Mouse (Mus musculus) limb, embryonic 11.5 days (tissue): ENCODE data around the gene Ppid. TPM values are rescaled to one million over a fixed set of nuclear protein-coding genes. Genes with fewer than 3 reads are reported as not detected.
"Not testable (repeated sequence)": the region's sequence is repeated elsewhere in the genome, so short reads cannot be mapped to it uniquely, and the experiment has no call there.

Experiments
- ATAC-seq: fragments of 200-750 bp; cut with Nextera tagmentation; 2 replicates; pipeline ENCODE4 v1.8.0; 2017; ENCODE audit warnings: low read depth; ENCODE audit not compliant: insufficient number of reproducible peaks, low FRiP score, low TSS enrichment
- DNase-seq: peaks from one replicate; pipeline ENCODE4 v3.0.0-alpha.2; 2015; ENCODE audit warnings: low spot score
- H3K27ac ChIP-seq: fragments of 300-500 bp; sonication (generic); replicated peaks from 2 replicates; pipeline ENCODE4 v1.5.1; 2014; ENCODE audit warnings: low read depth, mild to moderate bottlenecking, low read length
- H3K27me3 ChIP-seq: fragments of 300-500 bp; sonication (generic); 2 replicates; pipeline ENCODE4 v1.6.1; 2014; ENCODE audit warnings: mild to moderate bottlenecking, low read length, mixed read lengths; ENCODE audit not compliant: control insufficient read depth, insufficient read depth
- H3K36me3 ChIP-seq: fragments of 300-500 bp; sonication (generic); 2 replicates; pipeline ENCODE4 v1.6.1; 2014; ENCODE audit warnings: mild to moderate bottlenecking, low read length, moderate library complexity, mixed read lengths; ENCODE audit not compliant: control insufficient read depth, insufficient read depth
- H3K4me1 ChIP-seq: fragments of 300-500 bp; sonication (generic); 2 replicates; pipeline ENCODE4 v1.6.1; 2014; ENCODE audit warnings: low read length, mixed read lengths; ENCODE audit not compliant: control insufficient read depth, insufficient read depth
- H3K4me2 ChIP-seq: fragments of 300-500 bp; sonication (generic); 2 replicates; pipeline ENCODE4 v1.6.1; 2014; ENCODE audit warnings: low read depth, mild to moderate bottlenecking, moderate library complexity; ENCODE audit not compliant: severe bottlenecking
- H3K4me3 ChIP-seq: fragments of 300-500 bp; sonication (generic); 2 replicates; pipeline ENCODE4 v1.5.1; 2014; ENCODE audit warnings: low read depth, low read length
- H3K9ac ChIP-seq: fragments of 300-500 bp; sonication (generic); 2 replicates; pipeline ENCODE4 v1.6.1; 2014; ENCODE audit warnings: mild to moderate bottlenecking, low read length
- H3K9me3 ChIP-seq: fragments of 300-500 bp; sonication (generic); 2 replicates; pipeline ENCODE4 v1.6.1; 2016; ENCODE audit warnings: low read length; ENCODE audit not compliant: control insufficient read depth
- WGBS: fragments of 180-500 bp; shearing (Covaris S2); extraction: QIAGEN DNeasy Blood & Tissue Kit; methylation state at CpG from one replicate; pipeline ENCODE4 v1.1.7; 2014; 5-methylcytosine and 5-hydroxymethylcytosine counted together
- polyA plus RNA-seq: library from polyadenylated mRNA; unstranded; fragments of >200 nt; fragmentation: Nextera tagmentation; extraction: Ambion mirVana; gene quantifications from 2 replicates; pipeline ENCODE4 v1.2.1, GENCODE M21; 2014

The Ppid gene
- polyA plus RNA-seq, 1 experiment from 2014 or later = 237 TPM

DNA sequence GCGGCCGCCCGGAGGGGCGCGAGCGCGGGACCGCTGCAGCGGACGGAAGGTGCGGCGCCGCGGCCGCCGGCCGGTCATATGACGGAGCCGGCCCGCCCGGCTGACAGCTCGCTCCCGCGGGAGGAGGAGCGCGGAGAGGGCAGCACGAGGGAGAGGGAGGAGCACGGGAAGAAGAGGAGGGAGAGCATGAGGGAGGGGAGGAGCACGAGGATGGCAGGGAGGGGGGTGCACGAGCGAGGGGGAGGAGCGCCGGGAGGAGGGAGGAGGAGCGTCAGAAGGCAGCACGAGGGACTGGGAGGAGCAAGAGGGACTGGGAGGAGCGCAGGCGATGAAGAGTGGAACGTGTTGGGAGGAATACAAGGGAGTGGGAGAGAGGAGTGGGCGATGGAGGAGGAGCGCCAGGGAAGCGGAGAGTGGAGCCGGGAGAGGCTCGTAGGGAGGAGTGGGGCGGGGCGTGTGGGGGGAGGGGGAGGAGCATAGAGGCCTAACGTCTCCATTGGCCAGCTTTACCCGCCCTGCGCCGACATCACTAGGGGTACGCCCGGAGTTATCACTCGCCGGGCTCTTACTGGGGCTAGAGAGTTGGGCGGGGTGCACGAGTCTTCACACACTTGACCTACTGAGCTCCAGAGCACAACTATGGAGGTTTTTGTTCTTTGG is 23.3 kb upstream of the Ppid start, which contains the start of gene Fnip2:
Fnip2 (minus strand) TSS at position 94 of the 660 bp plus-strand sequence.
- ATAC-seq (peak; percentile 97), DNase-seq (peak; percentile 91)
- Histone ChIP-seq H3K9me3 (no peaks in the 10 kb centered on the region), H3K9ac (peak within 1 kb of the TSS; percentile 77), H3K27me3 (no peaks in the 10 kb centered on the region), H3K27ac (peak within 1 kb of the TSS; percentile 47; the same call in 1 of the 2 replicates), H3K36me3 (no peaks in the 10 kb centered on the region), H3K4me1 (peaks cover 6% of the 10 kb centered on the region), H3K4me2 (peak within 1 kb of the TSS; percentile 74), H3K4me3 (peak within 1 kb of the TSS; percentile 73)
- under 1% methylated on average over 46 of the region's 55 CpGs for WGBS

DNA sequence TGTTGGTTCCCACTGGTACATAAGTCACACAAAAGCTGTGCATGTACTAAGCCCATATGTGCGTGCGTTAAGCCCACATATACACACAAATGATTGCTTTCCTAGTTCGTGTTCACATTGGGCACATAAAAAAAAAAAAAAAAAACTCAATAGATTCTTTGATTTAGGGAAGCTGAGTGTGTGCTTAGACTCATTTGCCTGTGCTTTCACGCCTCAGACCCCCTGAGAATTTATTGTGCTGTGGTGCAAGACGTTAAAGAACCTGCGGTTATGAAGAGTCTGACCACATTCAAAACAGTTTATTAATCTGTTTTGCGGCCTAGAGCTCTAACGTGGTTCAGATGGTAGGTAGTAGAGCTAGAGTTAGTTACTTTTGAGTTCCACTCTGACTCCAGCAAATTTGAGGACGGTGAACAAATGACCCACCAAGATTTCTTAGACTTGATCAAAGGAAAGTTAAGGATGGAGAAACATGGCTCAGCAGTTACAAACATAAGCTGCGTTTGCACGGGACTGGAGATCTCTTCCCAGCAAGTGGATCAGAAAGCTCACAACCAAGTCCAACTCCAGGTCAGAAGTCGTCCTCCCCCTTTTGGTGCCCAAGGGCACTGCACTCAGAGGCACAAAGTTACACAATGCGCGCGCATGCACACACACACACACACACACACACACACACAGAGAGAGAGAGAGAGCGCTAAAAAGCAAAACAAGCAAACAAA is 22.4 kb upstream of the Ppid start:
- no peak overlapping the region for H3K27ac ChIP-seq

DNA sequence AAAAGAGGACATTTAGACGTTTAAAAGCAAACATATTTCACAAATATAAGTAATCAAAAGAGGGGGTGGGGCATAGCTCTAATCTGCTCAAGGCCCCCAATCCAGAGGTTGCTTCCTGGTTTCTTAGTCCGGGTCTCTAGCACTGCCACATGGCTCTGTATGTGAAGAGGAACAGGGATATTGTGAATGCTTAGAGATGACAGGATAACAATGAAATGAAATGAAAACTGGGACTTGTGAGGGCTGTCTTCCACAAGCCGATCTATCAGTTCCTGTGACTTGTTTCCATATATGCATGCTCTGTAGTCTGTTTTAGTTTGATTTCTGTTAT is 21.8 kb upstream of the Ppid start:
- Histone ChIP-seq H3K4me1 (peaks cover 6% of the 10 kb centered on the region), H3K27me3 (no peaks in the 10 kb centered on the region), H3K4me2 (no peak overlapping the region), H3K9me3 (no peaks in the 10 kb centered on the region), H3K36me3 (no peaks in the 10 kb centered on the region), H3K27ac (no peak overlapping the region), H3K4me3 (no peak overlapping the region), H3K9ac (no peak overlapping the region)
- ATAC-seq (no peak), DNase-seq (no peak)
- 86% methylated on average over 3 of the region's 3 CpGs for WGBS

More for the DNA sequence above, 22.4 kb upstream of the Ppid start:
- Histone ChIP-seq H3K9me3 (no peaks in the 10 kb centered on the region), H3K4me1 (peaks cover 6% of the 10 kb centered on the region), H3K9ac (no peak overlapping the region), H3K27me3 (no peaks in the 10 kb centered on the region), H3K4me3 (peak overlapping the region; percentile 73; the same call in 1 of the 2 replicates), H3K4me2 (peak overlapping the region; percentile 74; the same call in 1 of the 2 replicates), H3K36me3 (no peaks in the 10 kb centered on the region)
- ATAC-seq = no peak
- WGBS = 83% methylated on average over 16 of the region's 16 CpGs
- DNase-seq = no peak

DNA sequence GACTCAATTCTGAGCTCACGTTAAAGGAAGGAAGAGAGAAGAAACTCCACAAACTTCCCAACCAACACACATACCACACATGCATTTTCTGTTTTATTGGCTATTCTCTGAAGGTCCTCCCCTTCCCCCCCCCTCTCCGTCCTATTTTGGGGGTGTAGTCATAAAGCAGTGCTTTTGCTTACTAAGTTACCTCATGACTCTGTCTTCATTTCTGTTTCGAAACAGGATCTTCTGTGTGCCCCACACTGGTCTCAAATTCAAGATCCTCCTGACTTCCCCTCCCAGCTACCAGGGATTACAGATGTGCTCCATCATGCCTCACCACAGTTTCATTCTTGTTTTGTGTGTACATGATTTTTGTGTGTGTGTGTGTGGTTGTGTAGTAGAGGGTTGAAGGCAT is 18.7 kb upstream of the Ppid start:
- WGBS = 67% methylated on average over 3 of the region's 3 CpGs
- no peaks in the 10 kb centered on the region for H3K27me3 ChIP-seq
- DNase-seq (no peak), ATAC-seq (no peak)
- no peak overlapping the region for H3K4me3 ChIP-seq
- no peak overlapping the region for H3K4me2 ChIP-seq
- no peaks in the 10 kb centered on the region for H3K9me3 ChIP-seq
- no peak overlapping the region for H3K27ac ChIP-seq
- no peak overlapping the region for H3K9ac ChIP-seq
- H3K4me1 ChIP-seq = 0 out of 2 replicates have a peak, but pooled peaks cover 3% of the 10 kb centered on the region
- H3K36me3 ChIP-seq = no peaks in the 10 kb centered on the region

DNA sequence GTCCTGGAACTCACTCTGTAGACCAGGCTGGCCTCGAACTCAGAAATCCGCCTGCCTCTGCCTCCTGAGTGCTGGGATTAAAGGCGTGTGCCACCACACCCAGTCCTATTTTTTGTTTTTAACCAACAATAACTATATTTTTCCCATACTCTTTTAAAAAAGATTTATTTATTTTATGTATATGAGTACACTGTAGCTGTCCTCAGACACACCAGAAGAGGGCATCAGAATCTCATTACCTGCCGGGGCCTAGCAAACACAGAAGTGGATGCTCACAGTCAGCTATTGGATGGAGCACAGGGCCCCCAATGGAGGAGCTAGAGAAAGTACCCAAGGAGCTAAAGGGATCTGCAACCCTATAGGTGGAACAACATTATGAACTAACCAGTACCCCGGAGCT is 17.8 kb upstream of the Ppid start:
- not testable (repeated sequence) for H3K4me1 ChIP-seq, DNase-seq, H3K9ac ChIP-seq, H3K4me3 ChIP-seq, H3K36me3 ChIP-seq, H3K27me3 ChIP-seq, ATAC-seq, H3K9me3 ChIP-seq, H3K27ac ChIP-seq, H3K4me2 ChIP-seq
- WGBS = 98% methylated on average over 5 of the region's 5 CpGs

DNA sequence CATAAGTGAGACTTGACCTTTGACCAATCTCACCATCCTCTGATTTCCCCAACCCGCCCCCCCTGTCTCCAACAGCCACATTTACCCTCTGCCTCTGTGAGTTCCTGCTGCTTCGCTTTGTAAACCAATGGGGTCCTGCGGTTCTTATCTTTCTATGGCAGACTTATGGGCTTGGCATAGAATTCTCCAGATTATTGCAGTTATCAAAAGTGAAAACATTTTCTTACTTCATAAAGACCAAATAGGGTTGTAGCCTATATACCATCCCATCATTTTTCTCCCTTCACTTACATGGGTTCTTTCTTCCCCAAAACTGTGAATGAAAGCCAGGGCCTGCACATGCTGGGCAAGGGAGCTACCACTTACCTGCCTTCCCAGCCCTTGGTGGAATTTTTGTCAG is 16.8 kb upstream of the Ppid start:
- Histone ChIP-seq H3K4me3 (no peak overlapping the region), H3K27ac (no peak overlapping the region), H3K27me3 (no peaks in the 10 kb centered on the region), H3K9me3 (no peaks in the 10 kb centered on the region), H3K9ac (no peak overlapping the region), H3K36me3 (no peaks in the 10 kb centered on the region), H3K4me1 (0 out of 2 replicates have a peak, but pooled peaks cover 3% of the 10 kb centered on the region), H3K4me2 (no peak overlapping the region)
- DNase-seq (no peak), ATAC-seq (no peak)
- WGBS = 84% methylated on average over 3 of the region's 3 CpGs

DNA sequence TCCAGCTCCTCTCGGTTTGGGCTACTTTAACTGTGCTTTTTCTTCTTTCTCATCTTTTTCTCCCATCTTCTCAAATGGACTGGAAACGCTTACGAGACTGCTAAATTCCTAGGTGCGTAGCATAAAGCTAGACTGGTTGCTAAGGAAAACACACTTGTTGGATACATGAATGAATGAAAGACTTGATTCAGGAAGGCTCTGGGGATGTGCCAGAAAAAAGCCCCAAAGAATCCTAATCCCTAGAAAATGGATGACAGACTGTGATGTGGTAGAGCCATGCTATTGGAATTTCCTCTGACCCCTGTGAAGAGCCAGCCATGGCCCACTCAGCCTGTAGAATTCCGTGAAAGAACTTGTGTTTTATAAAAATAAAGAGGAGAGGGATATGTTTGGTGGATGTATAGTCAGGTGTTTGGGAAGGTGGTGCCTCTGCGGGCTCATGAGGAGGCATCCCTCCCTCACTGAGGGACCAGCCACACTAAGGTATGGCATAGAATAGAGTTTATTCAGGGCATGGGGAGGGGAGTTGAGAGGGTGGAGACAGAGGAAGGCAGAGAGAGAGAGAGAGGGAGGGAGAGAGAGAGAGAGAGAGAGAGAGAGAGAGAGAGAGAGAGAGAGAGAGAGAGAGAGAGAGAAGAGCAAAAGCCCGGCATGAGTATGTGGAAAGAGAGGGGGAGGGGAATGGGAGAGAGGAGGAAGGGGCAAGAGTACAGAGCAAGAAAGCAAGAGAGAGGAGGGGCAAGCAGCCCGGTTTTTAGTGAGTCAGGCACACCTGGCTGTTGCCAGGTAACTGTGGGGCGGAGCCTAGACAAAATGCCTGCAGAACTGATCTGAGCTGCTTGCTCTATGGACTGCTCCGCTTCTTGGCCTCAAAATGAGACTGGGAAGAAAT is 15.3 kb upstream of the Ppid start:
- no peaks in the 10 kb centered on the region for H3K9me3 ChIP-seq
- no peaks in the 10 kb centered on the region for H3K36me3 ChIP-seq
- H3K9ac ChIP-seq = no peak overlapping the region
- H3K27me3 ChIP-seq = no peaks in the 10 kb centered on the region
- no peak overlapping the region for H3K4me2 ChIP-seq
- no peak overlapping the region for H3K27ac ChIP-seq
- H3K4me3 ChIP-seq = no peak overlapping the region
- ATAC-seq = peak; percentile 52
- 42% methylated on average over 10 of the region's 10 CpGs for WGBS
- H3K4me1 ChIP-seq = 0 out of 2 replicates have a peak, but pooled peaks cover 3% of the 10 kb centered on the region
- peak; percentile 49 for DNase-seq

DNA sequence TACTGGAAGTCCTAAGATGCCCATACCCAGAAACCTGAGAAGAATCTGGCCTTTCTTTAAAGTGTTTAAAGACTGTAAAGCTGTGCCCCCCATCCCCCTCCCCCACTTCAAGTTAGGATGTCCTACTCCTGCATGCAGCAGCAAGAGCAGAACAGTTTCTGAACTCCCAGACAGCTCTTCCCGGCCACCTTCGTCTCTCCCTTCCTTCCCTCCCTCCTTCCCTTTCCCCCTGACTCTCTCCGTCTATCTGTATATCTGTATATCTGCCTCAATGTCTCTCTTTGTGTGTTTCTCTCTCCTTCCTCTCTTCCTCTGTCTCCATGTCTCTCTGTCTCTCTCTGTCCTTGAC is 14.7 kb upstream of the Ppid start:
- H3K4me2 ChIP-seq = no peak overlapping the region
- H3K27me3 ChIP-seq = no peaks in the 10 kb centered on the region
- no peak overlapping the region for H3K9ac ChIP-seq
- WGBS = 16% methylated on average over 3 of the region's 3 CpGs
- ATAC-seq = no peak
- H3K27ac ChIP-seq = no peak overlapping the region
- no peaks in the 10 kb centered on the region for H3K36me3 ChIP-seq
- H3K9me3 ChIP-seq = no peaks in the 10 kb centered on the region
- H3K4me3 ChIP-seq = no peak overlapping the region
- no peak for DNase-seq
- 0 out of 2 replicates have a peak, but pooled peaks cover 3% of the 10 kb centered on the region for H3K4me1 ChIP-seq
